Mouse (Mus musculus) liver, embryonic 11.5 days (tissue): ENCODE data around the gene Smim24. TPM values are rescaled to one million over a fixed set of nuclear protein-coding genes. Genes with fewer than 3 reads are reported as not detected.

Source experiments
- ATAC-seq: fragments of 200-750 bp; cut with Nextera tagmentation; replicated peaks from 2 replicates; pipeline ENCODE4 v1.8.0; 2017; ENCODE audit warnings: moderate number of reproducible peaks, mild to moderate bottlenecking, moderate TSS enrichment, moderate library complexity; ENCODE audit not compliant: low FRiP score
- DNase-seq: peaks from one replicate; pipeline ENCODE4 v3.0.0-alpha.2; 2017; ENCODE audit warnings: low spot score
- H3K27ac ChIP-seq: fragments of 300-500 bp; sonication (generic); 2 replicates; pipeline ENCODE4 v1.5.1; 2014; ENCODE audit warnings: mild to moderate bottlenecking, low read depth, low read length, control low read depth
- H3K27me3 ChIP-seq: fragments of 300-500 bp; sonication (generic); replicated peaks from 2 replicates; pipeline ENCODE4 v1.6.1; 2014; ENCODE audit warnings: low read length, mixed read lengths; ENCODE audit not compliant: control insufficient read depth, insufficient read depth
- H3K36me3 ChIP-seq: fragments of 300-500 bp; sonication (generic); 2 replicates; pipeline ENCODE4 v1.6.1; 2014; ENCODE audit warnings: mild to moderate bottlenecking, low read length, moderate library complexity, mixed read lengths; ENCODE audit not compliant: control insufficient read depth, insufficient read depth
- H3K4me1 ChIP-seq: fragments of 300-500 bp; sonication (generic); replicated peaks from 2 replicates; pipeline ENCODE4 v1.6.1; 2014; ENCODE audit warnings: low read length, mixed read lengths; ENCODE audit not compliant: control insufficient read depth, insufficient read depth
- H3K4me2 ChIP-seq: fragments of 300-500 bp; sonication (generic); 2 replicates; pipeline ENCODE4 v1.6.1; 2014; ENCODE audit warnings: mild to moderate bottlenecking, control low read depth, moderate library complexity
- H3K4me3 ChIP-seq: fragments of 300-500 bp; sonication (generic); 2 replicates; pipeline ENCODE4 v1.5.1; 2014; ENCODE audit warnings: low read depth, low read length, control low read depth
- H3K9ac ChIP-seq: fragments of 300-500 bp; sonication (generic); 2 replicates; pipeline ENCODE4 v1.6.1; 2014; ENCODE audit warnings: low read depth, low read length, control low read depth
- H3K9me3 ChIP-seq: fragments of 300-500 bp; sonication (generic); 2 replicates; pipeline ENCODE4 v1.6.1; 2016; ENCODE audit warnings: low read length, inconsistent platforms, mixed read lengths; ENCODE audit not compliant: control insufficient read depth
- WGBS: fragments of 180-500 bp; shearing (Covaris S2); extraction: QIAGEN DNeasy Blood & Tissue Kit; methylation state at CpG from one replicate; pipeline ENCODE4 v1.1.7; 2014; 5-methylcytosine and 5-hydroxymethylcytosine counted together
- polyA plus RNA-seq: library from polyadenylated mRNA; unstranded; fragments of >200 nt; fragmentation: Nextera tagmentation; extraction: Ambion mirVana; gene quantifications from 2 replicates; pipeline ENCODE4 v1.2.1, GENCODE M21; 2014

Gene Smim24
- polyA plus RNA-seq, 1 experiment from 2014 or later = 4.5 TPM

DNA sequence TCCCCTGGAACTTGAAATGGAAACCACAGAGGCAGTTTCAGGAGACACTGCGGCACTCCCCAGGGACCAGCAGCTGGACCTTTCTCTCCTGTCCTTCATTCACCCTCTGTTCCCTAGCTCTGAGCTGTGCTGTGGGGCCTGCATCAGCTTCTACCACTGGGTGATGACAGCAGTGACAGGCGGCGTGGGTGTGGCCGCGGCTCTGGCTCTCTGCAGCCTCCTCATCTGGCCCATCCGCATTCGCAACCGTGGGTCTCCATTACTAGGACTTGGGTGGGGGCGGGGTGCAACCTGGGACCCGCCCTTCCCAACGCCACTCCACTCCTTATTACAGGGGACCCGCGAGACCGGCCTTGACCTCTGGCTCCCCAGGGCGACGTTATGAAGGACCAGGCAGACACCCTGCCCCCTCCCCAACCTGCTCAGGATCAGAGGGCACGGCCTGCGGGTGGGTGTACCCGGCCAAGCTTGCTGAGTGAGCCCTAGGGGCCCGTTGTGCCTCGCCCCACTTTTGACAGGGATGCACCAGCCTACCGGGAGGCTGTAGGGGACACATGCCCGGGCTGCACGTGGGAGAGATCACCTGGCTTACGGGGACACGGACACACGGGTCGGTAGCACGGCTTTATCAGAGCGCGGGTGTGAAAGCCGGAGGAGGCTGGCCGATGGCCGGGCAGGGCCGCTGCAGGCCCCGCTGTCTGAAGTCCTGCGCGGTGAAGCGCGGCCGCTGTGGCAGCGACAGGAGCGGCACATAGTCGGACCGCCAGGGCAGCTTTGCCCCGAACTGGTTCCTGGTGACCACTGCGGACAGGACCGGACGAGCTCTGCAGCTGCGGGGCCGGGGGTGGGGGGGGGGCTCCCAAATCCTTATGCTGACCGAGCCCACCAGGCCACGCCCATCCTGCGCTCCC lies 29.2 kb upstream of the Smim24 start:
- Histone ChIP-seq H3K27ac (peak overlapping the region; percentile 70), H3K4me3 (peak overlapping the region; percentile 18), H3K9me3 (no peaks in the 10 kb centered on the region), H3K4me1 (peaks cover 67% of the 10 kb centered on the region), H3K9ac (peak overlapping the region; percentile 32), H3K4me2 (peak overlapping the region; percentile 61), H3K36me3 (peaks cover 35% of the 10 kb centered on the region), H3K27me3 (no peaks in the 10 kb centered on the region)
- DNase-seq (no peak), ATAC-seq (peak; percentile 27; the same call in 1 of the 2 replicates)
- WGBS = 28% methylated on average over 54 of the region's 54 CpGs

DNA sequence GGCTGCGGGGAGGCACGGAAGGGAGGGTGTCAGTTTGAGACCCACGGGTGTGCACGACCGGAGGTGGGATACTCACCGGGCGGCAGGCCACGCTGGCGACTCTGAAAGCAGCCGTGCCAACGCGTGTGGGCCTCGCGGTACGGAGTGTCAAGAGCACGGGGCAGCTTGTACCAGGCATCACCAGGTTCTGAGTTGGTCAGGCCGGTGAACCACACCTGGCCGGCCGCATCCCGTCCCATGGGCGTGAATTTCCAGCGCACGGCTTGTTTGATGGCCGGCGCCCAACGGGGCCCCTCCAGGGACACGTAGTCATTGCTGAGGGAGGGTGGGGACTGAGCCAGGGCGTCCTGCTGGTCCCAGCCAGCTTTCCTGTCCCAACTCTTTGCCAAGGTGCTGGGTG lies 28.2 kb upstream of the Smim24 start:
- H3K4me1 ChIP-seq = peaks cover 57% of the 10 kb centered on the region
- peak overlapping the region; percentile 31; the same call in 1 of the 2 replicates for H3K9ac ChIP-seq
- no peaks in the 10 kb centered on the region for H3K9me3 ChIP-seq
- peak overlapping the region; percentile 61 for H3K4me2 ChIP-seq
- no peaks in the 10 kb centered on the region for H3K27me3 ChIP-seq
- ATAC-seq (no peak), DNase-seq (no peak)
- H3K4me3 ChIP-seq = peak overlapping the region; percentile 22
- 27% methylated on average over 28 of the region's 28 CpGs for WGBS
- peak overlapping the region; percentile 42 for H3K27ac ChIP-seq
- peaks cover 44% of the 10 kb centered on the region for H3K36me3 ChIP-seq

DNA sequence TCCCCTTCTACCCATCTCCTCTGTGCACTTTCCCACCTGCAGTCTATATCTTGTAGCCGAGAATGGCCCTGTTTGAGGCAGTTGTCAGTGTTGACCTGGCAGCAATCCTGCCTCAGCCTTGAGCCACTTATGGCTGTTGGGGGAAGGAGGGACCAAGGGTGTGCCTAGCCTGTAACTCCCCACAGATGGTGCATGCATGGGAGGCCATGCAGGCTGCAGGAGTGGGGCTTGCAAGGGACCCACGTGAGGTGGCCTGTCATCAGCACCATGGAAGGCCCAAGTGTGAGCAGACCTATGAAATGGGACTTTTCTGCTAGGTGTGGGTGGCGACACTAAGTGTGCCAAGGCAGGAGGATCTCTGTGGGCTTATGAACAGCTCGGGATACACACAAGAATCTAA lies 27.8 kb upstream of the Smim24 start:
- Histone ChIP-seq H3K4me2 (no peak overlapping the region), H3K27ac (peak overlapping the region; percentile 42), H3K4me1 (peaks cover 53% of the 10 kb centered on the region), H3K9ac (peak overlapping the region; percentile 16; the same call in 1 of the 2 replicates), H3K9me3 (no peaks in the 10 kb centered on the region), H3K27me3 (no peaks in the 10 kb centered on the region), H3K4me3 (no peak overlapping the region; the same call in 1 of the 2 replicates), H3K36me3 (peaks cover 46% of the 10 kb centered on the region)
- WGBS = 45% methylated on average over 4 of the region's 4 CpGs
- DNase-seq = no peak
- ATAC-seq = no peak

GRCm38 (mm10) chr10:81365672-81366476 lies 27.0 kb upstream of the Smim24 start, which contains the start of gene 4930404N11Rik:
TSS of gene 4930404N11Rik (minus strand) at chr10:81365816.
- DNase-seq (no peak), ATAC-seq (peak; percentile 7; the same call in 1 of the 2 replicates)
- 28% methylated on average over 12 of the region's 12 CpGs for WGBS
- H3K4me1 ChIP-seq = peaks cover 45% of the 10 kb centered on the region
- H3K4me2 ChIP-seq = peak within 1 kb of the TSS; percentile 61
- peak within 1 kb of the TSS; percentile 42 for H3K27ac ChIP-seq
- no peaks in the 10 kb centered on the region for H3K9me3 ChIP-seq
- peak within 1 kb of the TSS; percentile 22 for H3K4me3 ChIP-seq
- H3K9ac ChIP-seq = peak within 1 kb of the TSS; percentile 16; the same call in 1 of the 2 replicates
- H3K27me3 ChIP-seq = no peaks in the 10 kb centered on the region
- H3K36me3 ChIP-seq = peaks cover 50% of the 10 kb centered on the region

DNA sequence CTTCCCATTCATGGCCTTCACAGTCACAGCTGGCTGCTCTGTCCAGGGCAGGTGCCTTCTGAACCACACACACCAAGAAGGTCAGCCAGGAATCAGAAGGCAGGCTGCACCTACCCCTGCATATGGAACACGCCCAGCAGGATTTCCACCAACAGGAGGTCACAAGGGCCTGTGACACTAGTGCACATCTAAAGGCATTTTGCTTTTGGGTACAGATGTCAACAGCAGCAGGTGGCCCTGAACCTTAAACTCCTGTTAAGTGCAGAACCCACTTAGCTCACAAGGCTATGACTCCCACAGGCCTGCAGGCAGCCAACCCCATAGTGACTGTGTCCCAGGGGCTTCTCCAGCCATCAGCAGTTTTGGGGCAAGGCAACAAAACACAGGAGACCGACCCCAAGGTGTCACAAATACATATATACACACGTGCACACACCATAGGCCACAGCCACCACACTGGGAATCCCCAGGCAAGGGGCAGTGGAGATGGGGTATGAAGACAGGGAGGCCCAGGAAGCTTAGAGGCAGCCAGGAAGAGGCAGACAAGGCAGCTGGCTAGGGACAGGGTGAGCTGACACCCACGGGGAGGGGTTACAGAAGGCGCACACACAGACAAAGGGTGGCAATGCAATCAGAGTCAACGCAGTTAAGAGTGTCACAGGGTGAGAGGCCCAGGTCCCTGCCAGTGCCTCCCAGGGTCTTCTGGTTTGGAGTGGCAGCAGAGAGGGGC lies 26.2 kb upstream of the Smim24 start:
- peak; percentile 4; the same call in 1 of the 2 replicates for ATAC-seq
- WGBS = 73% methylated on average over 6 of the region's 6 CpGs
- H3K27ac ChIP-seq = 0 out of 2 replicates have a peak overlapping the region, but pooled peaks have one; percentile 35

DNA sequence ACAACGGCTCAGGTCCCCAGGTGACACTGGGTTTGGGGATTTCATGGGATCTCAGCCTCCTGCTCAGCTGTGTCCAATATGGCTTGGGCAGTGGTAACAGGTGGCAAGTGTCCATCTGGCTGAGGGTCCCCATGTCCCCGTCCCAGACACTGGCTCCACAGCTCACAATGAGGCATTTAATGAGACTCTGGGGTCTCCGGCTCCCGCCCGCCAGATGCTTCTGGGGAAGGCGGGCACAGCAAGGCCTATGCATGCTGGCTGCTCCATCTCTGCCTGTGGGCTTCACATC lies 25.7 kb upstream of the Smim24 start:
- DNase-seq (no peak), ATAC-seq (no peak)
- no peak overlapping the region for H3K4me2 ChIP-seq
- peaks cover 34% of the 10 kb centered on the region for H3K4me1 ChIP-seq
- peaks cover 54% of the 10 kb centered on the region for H3K36me3 ChIP-seq
- no peaks in the 10 kb centered on the region for H3K27me3 ChIP-seq
- WGBS = 89% methylated on average over 6 of the region's 6 CpGs
- H3K9me3 ChIP-seq = no peaks in the 10 kb centered on the region
- H3K4me3 ChIP-seq = no peak overlapping the region
- H3K9ac ChIP-seq = no peak overlapping the region
- no peak overlapping the region for H3K27ac ChIP-seq

More for the DNA sequence above, 26.2 kb upstream of the Smim24 start:
- Histone ChIP-seq H3K9me3 (no peaks in the 10 kb centered on the region), H3K4me2 (no peak overlapping the region), H3K4me3 (no peak overlapping the region), H3K4me1 (peaks cover 39% of the 10 kb centered on the region), H3K27me3 (no peaks in the 10 kb centered on the region), H3K9ac (no peak overlapping the region), H3K36me3 (peaks cover 54% of the 10 kb centered on the region)
- DNase-seq = no peak

DNA sequence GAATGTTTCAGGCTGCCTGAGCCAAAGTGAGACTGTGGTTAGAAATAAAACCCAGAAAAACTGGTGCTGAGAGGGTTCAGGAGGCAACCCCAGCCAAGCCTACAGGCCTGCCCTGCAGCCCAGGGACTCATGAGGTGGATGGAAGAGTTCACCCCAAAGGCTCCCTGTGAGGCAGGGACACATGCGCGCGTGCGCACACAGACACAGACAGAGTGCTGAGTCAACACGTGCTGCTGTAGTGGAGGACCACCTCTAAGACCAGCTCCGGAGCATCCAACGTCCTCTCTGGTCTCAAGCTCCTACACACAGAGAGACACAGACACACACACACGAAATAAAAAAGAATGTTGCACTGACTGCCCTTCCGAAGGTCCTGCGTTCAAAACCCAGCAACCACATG lies 17.5 kb upstream of the Smim24 start:
- Histone ChIP-seq H3K27ac (no peak overlapping the region; the same call in 1 of the 2 replicates), H3K27me3 (no peaks in the 10 kb centered on the region), H3K36me3 (peaks cover 36% of the 10 kb centered on the region), H3K9ac (no peak overlapping the region), H3K4me2 (no peak overlapping the region), H3K4me3 (no peak overlapping the region), H3K9me3 (no peaks in the 10 kb centered on the region), H3K4me1 (peaks cover 25% of the 10 kb centered on the region)
- ATAC-seq (no peak), DNase-seq (no peak)
- WGBS = 93% methylated on average over 10 of the region's 10 CpGs
